Mouse (Mus musculus) activated CD4-positive, CD25-positive, alpha-beta regulatory T cell, adult 4 months (primary cell): ENCODE results near the gene Lurap1. TPM values are rescaled to one million over a fixed set of nuclear protein-coding genes. Genes with fewer than 3 reads are reported as not detected.

Experiments
- ATAC-seq: one replicate; pipeline ENCODE4 v1.8.0; 2017
- polyA plus RNA-seq, 2 experiments: library from polyadenylated mRNA; unstranded; fragments of 100-300 nt; shearing (Covaris generic); gene quantifications; one replicate each; pipeline ENCODE4 v1.2.1; 2017

The Lurap1 gene
- polyA plus RNA-seq, 2 experiments from 2014 or later: 0.15 to 0.63 TPM

DNA sequence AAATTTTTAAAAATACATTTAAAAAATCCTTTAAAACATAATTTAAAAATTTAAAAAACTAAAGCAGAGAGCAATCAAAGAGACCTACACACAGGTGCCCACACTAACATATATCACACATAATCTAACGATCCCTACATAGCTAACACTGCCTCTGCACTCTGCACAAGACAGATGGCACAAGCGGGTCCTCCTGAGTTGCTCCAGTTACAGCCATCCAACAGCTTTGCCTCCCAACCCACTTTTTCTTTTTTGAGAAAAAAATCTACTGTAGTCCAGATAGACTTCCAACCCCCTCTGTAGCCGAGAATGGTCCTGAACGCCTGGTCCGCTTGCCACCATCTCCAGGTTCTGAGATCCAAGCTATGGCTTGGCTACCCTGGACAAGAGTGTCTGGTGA, 45.9 kb downstream of the Lurap1 start:
- ATAC-seq: no peak

DNA sequence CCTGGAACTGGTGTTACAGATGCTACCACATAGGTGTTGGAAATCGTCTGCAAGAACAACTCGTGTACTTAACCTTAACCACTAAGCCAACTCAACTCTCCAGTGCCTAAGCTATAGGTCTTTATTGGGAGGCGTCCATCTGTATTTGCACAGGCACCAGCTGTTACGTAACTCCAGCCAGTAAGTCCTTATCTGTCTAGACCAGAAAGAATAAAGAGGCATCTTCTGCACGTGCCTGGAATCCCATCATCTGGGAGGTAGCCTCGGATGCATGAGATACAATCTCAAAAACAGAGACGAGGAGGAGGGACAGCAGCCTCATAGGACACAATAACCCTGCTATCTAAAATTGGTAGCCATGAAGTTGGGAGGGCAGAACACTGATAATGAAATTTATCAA, 50.2 kb downstream of the Lurap1 start:
- no peak for ATAC-seq

DNA sequence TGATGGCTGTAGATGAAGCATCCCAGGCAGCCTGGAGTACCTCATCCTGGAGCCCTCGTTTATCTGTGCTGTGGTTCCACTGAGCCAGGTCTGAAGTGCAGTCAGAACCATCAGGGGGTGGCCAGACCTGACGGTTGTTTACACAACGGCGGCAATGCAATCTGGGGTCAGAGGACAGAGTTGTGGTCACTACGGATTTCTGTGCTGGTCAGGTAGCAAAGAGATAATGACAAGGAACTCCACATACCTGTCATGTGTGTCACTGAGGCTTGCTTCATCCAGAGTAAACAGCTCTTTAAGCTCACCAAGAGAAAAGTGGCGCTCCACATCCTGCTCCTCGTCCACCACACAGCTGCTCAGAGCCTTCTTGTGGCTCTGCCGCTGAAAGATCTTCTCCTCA, 53.9 kb downstream of the Lurap1 start:
- no peak for ATAC-seq

DNA sequence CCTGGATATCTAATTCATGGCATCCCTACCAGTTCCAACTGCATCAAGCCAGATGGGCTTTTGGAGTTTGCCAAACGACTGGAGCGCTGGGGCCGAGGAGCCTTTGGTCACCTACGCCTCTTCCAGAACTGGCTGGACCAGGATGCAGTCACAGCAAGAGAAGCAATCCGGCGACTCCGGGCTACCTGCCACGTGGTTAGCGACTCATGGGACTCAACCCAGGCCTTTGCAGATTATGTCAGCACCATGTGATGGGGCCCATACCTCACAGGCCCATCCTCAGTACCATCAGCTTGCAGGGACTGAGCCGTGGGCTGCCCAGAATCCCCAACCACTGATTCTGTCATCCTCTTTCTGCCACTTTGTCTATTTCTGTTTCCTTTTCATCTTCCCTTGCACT, 54.8 kb downstream of the Lurap1 start:
- no peak for ATAC-seq

DNA sequence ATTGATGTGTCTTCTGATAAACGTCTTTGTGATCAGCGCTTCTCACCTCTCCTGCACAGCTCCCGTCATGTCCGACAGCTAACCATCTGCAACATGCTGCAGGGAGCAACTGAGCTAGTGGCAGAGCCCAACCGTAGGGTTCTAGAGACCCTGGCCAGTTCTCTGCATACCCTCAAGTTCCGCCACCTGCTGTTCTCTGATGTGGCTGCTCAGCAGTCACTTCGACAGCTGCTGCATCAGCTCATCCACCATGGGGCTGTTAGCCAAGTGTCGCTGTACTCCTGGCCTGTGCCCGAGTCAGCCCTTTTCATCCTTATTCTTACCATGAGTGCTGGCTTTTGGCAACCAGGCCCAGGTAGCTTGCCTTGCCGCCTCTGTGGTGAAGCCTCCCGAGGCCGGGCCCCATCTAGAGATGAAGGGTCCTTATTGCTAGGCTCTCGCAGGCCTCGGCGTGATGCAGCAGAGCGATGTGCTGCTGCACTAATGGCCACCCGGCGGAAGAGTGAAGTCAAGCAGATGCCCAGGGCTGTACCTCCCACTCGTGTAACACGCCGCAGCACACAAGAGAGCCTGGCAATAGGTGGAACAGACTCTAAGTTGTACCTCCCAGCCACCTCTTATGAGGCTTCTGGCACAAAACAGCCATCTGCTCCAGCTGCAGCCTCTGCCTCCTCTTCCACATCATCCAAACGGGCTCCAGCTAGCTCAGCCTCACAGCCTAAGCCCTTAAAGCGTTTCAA, 62.5 kb downstream of the Lurap1 start:
- ATAC-seq: no peak

Other genes starting within 250 kb of the Lurap1 start
- gene Dmbx1, start 211.4 kb downstream of the Lurap1 start, polyA plus RNA-seq: not detected
- 10 to 100 TPM; 35.9 to 43.4 TPM for gene Faah, start 133.4 kb downstream of the Lurap1 start, polyA plus RNA-seq
- 10 to 100 TPM; 21.7 to 26.9 TPM for gene Nsun4, start 97.5 kb downstream of the Lurap1 start, polyA plus RNA-seq
- gene Uqcrh, start 76.3 kb downstream of the Lurap1 start, polyA plus RNA-seq: 1,000 to 10,000 TPM in 1 of 2 experiments, 100 to 1,000 TPM in 1; 979 to 1,004 TPM
- 10 to 100 TPM; 17.5 to 17.9 TPM for gene Lrrc41, start 76.1 kb downstream of the Lurap1 start, polyA plus RNA-seq
- 10 to 100 TPM; 10.2 to 11.8 TPM for gene Rad54l, start 27.6 kb downstream of the Lurap1 start, polyA plus RNA-seq
- 1 to 10 TPM; 6.0 to 8.2 TPM for gene Pomgnt1, start 27.5 kb downstream of the Lurap1 start, polyA plus RNA-seq
- gene Tspan1, start 16.3 kb upstream of the Lurap1 start, polyA plus RNA-seq: not detected
- not detected for gene 1700042G07Rik, start 22.0 kb upstream of the Lurap1 start, polyA plus RNA-seq
- gene Gm49337, start 22.0 kb upstream of the Lurap1 start, polyA plus RNA-seq: not detected
- 1 to 10 TPM in 1 of 2 experiments, under 1 TPM in 1; 0.99 to 3.6 TPM for gene Pik3r3, start 70.3 kb upstream of the Lurap1 start, polyA plus RNA-seq